Mouse (Mus musculus) bone marrow, adult 2 months (tissue): ENCODE results near the gene Gid8.

Source experiments
- CTCF ChIP-seq: fragments of 200-500 bp; IDR thresholded peaks from 2 replicates; pipeline ENCODE4 v1.5.1; 2011; ENCODE audit warnings: low read length, control low read depth; ENCODE audit not compliant: control insufficient read depth, insufficient read depth
- POLR2A ChIP-seq: fragments of 200-500 bp; IDR thresholded peaks from 2 replicates; pipeline ENCODE4 v1.6.1; 2011; ENCODE audit warnings: low read depth, mild to moderate bottlenecking, control low read depth, low read length, borderline replicate concordance; ENCODE audit not compliant: control insufficient read depth

DNA sequence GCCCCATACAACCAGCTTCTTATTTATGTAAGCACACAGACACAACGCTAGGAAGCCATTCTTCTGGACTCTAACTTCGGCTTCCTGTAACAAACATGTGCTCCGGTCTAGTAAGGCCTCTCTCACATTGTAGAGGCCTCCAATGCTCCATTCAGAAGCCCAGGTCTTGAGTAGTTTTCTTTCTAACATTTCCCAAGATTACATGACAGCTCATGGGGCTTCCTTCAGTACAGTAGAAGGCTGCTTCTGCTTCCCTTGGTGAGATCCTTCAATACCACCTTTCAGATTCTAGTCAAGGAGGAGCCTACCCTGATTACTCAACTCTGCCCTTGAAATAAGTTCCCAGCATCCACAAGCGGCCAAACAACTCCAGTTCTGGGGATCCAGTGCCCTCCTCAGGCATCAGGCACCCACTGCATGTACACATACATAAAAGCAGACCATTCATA, 7.2 kb upstream of the Gid8 start:
- TF ChIP-seq CTCF (no peak), POLR2A (no peak)
